Mouse (Mus musculus) megakaryocyte, adult 5-6 weeks (primary cell): ENCODE results near the gene Vipr1. TPM values are rescaled to one million over a fixed set of nuclear protein-coding genes. Genes with fewer than 3 reads are reported as not detected.

Experiments
- ATAC-seq: 2 replicates; pipeline ENCODE4 v1.8.0; 2016; ENCODE audit warnings: mild to moderate bottlenecking, inconsistent platforms; ENCODE audit not compliant: poor library complexity, severe bottlenecking
- total RNA-seq, 2 experiments: library from RNA; stranded (forward) in 1 of 2; stranded (reverse) in 1 of 2; fragments of 153-499, 151-499 nt in 1 of 2; fragments of 221-1000, 200-1000 nt in 1 of 2; gene quantifications; 2 replicates each; pipeline versions ENCODE4 v1.2.3 to v1.2.4; 2015 to 2017

Vipr1 gene
- total RNA-seq, 2 experiments from 2014 or later: 0.18 to 0.55 TPM

DNA sequence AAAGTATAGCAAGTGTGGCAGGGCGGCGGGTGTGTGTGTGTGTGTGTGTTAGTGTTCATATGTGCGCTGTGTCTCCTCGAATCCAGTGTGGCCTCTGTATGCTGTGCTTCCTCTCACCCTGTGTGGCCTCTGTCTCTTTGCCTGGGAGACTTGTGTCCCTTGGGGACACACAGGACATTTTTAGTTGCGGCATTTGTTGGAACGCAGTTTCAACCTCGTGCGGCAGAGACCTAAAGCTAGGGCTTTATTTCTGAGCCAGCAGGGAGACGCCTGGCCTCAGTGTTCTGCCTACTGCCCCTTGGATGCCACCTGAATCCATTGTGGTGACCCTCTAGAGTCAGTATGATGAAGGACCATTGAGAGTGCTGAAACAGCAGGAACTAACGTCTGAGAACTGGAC is 9.6 kb upstream of the Vipr1 start:
- ATAC-seq: no peak

- ATAC-seq: no peak
Observed at GRCm38 (mm10) chr9:121633306-121633705, 9.2 kb upstream of the Vipr1 start.

- ATAC-seq: peak; percentile 69
Observed at GRCm38 (mm10) chr9:121635835-121636576, 6.5 kb upstream of the Vipr1 start.

DNA sequence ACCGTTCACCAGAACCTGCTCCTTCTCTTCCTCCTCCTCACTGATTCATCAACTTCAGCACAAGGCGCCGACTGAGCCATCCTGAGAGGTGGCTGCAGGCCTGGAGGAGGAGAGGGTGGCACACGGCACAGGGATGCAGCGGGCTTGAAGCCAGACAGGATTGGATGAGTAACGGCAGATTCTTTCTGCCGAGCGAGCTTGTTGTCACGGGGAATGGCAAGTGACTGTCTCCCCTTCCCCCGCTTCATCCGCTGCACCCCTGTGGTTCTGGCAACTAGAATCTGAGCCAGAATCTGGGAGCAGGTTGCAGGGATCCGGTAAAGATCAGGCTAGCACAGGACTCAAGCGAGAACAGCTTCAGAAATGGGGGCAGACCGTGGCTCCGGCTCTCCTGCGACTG is 2.7 kb upstream of the Vipr1 start:
- ATAC-seq: no peak

- no peak for ATAC-seq
Observed at GRCm38 (mm10) chr9:121641235-121641915, 1.1 kb upstream of the Vipr1 start.

DNA sequence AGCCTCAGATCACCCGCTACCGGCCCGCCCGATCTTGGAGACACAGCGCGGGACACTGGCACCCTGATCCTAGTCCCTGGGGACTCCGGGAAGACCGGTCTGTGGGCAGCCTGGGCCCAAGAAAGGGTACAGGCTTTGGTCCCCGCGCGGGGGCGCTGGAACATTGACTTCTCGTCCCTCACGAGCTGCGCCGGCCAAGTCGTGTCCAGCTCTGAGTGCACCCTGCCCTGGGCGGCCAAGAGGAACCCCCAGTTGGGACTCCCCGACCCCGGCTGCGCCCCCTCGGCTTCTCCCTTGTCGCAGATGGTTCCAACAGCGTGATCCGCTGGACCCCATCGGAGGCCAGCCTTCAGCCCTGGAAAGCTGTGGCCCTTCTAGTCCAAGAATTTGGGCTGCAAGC is 515 bp upstream of the Vipr1 start, which contains the start of gene Lyzl4:
Gene Lyzl4 (minus strand): TSS at position 96 of the 400 bp plus-strand sequence.
- peak; percentile 89 for ATAC-seq

DNA sequence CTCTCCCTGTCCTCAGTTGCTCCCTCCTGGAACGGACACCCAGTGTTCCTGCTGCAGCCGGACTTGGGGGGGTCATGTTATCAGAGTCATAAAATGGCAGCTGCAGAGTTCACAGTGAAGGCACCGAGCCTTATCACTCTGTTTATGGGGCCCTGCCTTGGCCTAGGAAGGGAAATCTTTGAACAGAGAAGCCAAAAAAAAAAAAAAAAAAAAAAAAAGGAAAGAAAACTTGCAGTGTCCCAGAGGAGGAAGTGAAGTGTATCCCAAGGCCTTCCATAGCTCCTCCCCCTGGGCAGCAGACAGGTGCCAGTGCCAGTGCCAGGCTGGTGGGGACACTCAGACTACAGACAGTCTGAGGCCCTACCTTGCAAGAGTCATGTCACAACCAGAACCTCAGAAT is 2.3 kb downstream of the Vipr1 start:
- ATAC-seq: no peak

DNA sequence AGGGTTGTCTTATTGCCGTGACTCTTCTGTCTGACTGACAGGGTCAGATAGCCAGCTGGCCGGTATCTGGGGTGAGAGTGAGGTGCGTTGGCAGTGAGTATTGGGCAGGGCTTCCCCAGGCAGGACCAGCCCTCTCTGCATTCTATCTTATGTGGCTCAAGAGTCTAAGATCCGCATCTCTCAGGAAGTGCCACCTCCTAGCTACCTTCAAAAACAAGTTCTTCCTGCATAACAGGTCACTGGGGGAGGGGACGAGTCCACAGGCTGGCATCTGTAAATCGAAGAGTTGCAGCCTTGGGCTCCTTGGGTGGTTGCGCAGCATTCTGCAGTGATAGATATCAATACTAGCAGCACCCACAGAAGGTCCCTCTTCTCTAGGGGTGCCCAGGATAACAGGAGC is 4.5 kb downstream of the Vipr1 start:
- ATAC-seq: no peak

DNA sequence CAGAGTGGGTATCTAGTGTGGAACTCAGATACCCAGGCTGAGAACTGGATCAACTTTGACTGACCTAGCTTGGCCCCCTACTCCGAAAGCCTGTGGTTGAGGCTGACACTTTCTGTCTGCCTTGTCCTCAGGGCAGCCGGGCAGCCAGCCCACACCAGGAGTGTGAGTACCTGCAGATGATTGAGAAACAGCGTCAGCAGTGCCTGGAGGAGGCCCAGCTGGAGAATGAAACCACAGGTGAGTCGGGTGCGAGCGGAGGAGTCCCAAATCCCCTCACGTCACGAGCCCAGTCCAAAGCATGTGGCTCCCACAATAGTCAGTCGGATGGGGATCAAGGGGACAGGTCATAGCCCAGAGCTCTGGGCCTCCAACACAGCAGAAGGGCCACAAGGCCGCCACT is 11.2 kb downstream of the Vipr1 start:
- no peak for ATAC-seq

GRCm38 (mm10) chr9:121656322-121656721 is 13.8 kb downstream of the Vipr1 start:
- ATAC-seq: no peak

DNA sequence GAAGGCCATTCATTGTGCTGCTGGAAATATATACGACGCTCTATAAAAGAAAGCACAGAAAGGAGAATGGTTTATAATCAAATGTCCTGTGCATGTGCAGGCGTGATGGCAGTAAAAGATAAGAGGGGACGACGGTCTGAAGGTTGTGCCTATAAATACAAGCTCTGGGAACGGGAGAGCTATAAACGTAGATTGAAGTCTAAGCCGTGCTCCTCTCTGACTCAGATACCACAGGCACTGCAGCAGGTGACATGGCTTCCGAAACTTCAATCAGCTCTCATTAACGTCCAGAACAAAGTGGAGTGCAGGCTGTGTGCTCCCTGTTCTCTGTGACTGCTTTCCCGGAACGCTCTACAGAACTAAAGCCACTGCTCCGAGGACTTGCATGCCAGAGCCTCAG is 14.6 kb downstream of the Vipr1 start:
- no peak for ATAC-seq

DNA sequence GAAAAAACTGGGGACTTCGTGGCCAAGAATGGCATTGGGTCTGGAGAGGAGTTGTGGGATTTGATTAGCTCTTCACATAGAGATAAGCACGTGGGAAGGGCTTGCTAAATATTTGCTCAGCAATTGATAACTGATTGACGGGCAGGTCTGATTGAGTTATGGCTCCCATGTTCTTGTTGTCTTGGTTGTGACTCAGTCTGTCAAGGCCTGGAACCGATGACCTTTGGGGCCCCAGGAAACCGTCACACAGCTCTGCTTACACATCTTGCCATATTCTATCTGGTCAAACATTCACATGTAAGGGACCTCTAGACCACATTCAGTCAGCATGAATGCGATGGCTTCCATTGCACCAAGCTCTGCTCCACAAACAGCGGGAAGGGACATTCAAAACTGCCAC is 15.7 kb downstream of the Vipr1 start:
- no peak for ATAC-seq

DNA sequence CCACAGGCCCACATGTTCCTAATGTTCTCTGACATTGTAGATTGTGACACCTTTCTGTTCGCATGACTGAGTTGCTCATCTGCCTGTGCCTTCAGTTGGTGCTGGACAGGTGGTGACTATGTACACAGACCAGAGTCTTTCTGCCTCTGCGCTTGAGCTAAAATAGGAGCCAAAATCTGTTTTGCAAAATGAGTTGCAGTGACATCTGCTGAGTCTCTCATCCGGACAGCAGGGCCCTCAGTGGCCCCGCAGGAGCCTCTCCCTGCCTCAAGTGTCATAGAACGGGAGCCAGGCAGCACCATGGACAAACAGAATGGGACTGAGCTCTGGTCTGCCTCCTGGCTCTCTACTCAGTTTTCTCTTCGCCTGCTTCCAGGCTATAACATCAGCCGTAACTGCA is 17.3 kb downstream of the Vipr1 start:
- ATAC-seq: no peak

DNA sequence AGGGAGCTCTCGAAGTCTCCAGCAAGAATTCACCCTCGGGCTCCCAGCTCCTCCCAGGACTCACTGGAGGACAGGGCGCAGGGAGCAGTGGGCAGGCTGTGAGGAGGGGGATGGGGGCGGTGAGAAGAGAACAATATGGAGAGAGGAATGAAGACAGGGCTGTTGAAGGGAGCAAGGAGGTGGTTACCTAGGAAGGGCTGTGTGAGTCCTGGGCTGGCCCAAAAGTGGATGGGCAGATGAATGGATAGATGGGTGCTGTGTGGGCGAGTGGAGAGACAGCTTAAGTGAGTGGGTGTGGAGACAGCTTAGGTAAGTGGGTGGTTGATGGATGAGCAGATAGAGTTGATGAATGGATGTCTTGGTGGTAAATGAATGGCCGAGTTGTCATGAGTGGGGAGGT is 21.0 kb downstream of the Vipr1 start:
- ATAC-seq: no peak

GRCm38 (mm10) chr9:121664104-121664503 is 21.6 kb downstream of the Vipr1 start:
- no peak for ATAC-seq

DNA sequence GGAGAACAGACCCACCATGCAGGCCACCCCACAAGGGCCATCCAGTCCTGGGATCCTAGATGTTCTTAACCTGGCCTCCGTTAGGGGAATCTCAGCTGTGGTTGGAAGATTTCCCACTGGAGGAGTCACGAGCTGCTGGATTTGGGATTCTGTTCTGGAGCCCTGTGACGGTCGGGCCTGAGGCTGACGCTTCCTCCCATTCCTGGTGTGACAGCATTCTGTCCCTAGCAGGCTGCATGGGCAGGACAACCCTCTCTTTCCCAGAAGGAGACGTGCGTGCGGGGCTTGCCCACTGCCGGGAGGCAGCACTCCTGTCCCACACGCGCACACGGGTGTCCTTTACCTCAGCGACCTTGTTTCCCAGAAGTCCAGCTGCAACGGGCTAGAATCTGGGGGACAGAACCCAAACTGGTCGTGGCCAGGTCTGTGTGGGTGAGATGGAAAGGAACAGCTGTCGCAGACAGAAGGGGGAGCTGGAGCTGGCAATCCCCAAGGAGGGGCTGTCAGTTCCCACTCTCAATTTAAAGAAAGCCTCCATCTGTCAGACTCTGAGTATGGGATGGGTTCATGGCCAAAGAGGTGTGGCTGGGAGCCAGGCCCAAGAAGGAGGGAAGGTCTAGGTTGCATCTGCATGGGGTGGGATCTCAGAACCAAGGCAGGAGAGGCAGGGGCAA is 24.6 kb downstream of the Vipr1 start:
- ATAC-seq: no peak

DNA sequence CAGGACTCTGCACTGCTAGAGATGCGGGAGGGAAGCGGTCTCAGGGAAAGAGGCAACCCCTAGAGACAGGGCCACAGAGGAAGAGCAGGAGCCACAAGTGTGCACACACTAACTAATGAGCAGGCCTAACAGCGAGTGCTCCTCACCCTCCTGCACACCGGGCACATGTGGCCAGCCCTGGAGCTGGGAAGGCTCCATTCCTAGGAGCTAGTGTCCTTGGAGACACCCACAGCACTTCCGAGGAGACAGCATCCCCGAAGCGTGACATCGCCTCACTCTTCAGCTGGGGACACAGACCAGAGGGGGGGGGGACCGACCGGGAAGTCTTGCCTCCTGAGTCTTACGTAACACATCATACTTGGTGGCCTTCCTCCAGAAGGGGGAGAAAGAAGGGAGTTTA is 25.3 kb downstream of the Vipr1 start:
- 0 out of 2 replicates have a peak, but pooled peaks have one; percentile 8 for ATAC-seq

DNA sequence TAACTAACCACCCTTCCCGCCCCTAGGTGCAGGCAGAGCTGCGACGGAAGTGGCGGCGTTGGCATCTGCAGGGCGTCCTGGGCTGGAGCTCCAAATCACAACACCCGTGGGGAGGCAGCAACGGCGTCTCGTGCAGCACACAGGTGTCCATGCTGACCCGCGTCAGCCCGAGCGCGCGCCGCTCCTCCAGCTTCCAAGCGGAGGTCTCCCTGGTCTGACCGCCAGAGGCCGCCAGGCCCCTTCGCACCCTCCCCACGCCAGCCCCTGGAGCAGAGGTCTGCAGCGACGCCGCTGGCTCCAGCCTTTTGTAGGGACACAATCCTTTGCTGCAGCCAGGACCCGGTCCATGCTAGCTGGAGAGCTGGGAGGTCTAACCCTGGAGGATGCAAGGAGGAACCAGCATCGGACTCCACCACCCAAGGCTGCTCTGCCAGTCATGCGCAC is 26.9 kb downstream of the Vipr1 start:
- peak; percentile 73 for ATAC-seq

DNA sequence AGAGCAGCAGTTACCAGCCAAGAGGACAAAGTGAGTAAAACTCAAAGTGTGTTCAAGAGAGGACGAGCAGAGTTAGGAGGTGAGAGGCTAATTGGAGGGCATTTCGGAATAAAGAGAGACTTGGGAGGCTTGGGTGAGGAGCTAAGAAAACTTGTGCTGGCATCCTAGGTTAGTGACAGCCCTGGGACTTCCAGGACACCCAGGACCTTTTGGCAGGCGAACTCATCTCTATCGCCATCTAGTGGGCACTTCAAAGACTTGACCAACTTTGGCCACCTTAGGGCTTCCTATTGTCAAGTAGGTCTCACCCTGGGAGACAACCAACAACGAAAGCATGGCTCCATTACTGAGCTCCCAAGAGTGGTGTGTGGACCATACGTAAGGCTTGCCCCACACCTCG is 28.8 kb downstream of the Vipr1 start:
- ATAC-seq: peak; percentile 38

GRCm38 (mm10) chr9:121672311-121672710 is 29.8 kb downstream of the Vipr1 start:
- ATAC-seq: no peak

- no peak for ATAC-seq
Observed at GRCm38 (mm10) chr9:121673716-121674115, 31.2 kb downstream of the Vipr1 start.

DNA sequence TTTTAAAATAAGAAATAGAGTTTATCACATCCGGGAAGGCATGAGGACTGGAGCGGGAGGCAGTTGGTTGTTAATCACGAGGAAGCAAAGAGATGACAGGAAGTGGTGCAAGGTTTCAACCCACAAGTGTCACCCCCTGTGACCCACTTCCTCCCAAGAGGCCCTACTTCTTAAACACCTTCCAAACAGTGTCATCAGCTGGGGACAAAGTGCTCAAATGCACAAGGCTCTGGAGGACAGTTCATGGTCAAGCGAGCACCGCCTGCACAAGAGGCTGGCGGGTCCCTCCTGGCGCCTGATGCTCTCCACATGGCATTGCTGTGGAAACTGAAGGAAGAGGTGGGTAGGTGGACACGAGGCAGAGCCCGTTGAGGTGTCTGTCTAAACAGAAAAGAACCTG is 32.5 kb downstream of the Vipr1 start:
- ATAC-seq: peak; percentile 78
